Mouse (Mus musculus) right cerebral cortex, postnatal 25 days (tissue): ENCODE measurements around the gene D5Ertd579e.
"Not testable (repeated sequence)": the region's sequence is repeated elsewhere in the genome, so short reads cannot be mapped to it uniquely, and the experiment has no call there.

ENCODE experiments used
- DNase-seq: peaks from one replicate; pipeline ENCODE4 v3.0.0; 2022

The D5Ertd579e gene

GRCm38 (mm10) chr5:36679918-36680598 lies 15.8 kb downstream of the D5Ertd579e start:
- no peak for DNase-seq

DNA sequence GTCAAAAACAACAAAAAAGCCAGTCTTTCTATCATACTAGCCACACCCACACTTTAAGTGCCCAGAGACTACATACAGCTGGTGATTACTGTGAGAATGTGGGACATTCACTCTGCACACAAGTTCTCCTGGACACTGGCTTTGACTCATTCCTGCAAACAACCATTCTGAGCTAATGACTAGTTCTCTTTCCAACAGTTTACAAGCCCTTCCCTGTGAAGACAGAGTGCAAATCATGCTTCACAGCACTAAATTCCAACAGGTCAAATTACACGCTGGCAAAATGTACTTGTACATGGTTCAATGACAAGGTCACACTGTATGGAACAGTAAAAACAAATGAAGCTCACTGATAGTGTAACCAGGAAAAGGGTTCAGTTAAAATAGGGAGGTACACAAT lies 17.0 kb downstream of the D5Ertd579e start:
- no peak for DNase-seq

GRCm38 (mm10) chr5:36677907-36678306 lies 17.9 kb downstream of the D5Ertd579e start:
- DNase-seq = no peak

DNA sequence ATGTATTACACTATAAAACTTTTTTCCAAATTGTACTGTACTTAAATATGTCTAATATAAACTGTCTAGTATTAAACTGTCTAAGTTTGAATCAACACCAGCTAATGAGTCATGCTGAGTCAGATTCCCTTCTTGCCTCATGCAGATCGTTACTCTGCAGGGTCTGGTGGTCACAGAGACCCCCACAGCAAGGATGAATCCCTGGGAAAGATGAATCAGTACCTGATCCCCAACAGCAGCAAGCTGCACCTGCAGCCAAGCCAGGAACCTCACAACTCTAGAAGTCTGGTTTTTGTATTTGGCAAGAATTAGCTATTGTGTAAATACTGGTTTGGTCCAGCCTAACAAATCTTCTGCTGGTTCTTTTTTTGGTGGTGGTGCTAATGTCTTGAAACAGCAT lies 20.4 kb downstream of the D5Ertd579e start:
- no peak for DNase-seq

DNA sequence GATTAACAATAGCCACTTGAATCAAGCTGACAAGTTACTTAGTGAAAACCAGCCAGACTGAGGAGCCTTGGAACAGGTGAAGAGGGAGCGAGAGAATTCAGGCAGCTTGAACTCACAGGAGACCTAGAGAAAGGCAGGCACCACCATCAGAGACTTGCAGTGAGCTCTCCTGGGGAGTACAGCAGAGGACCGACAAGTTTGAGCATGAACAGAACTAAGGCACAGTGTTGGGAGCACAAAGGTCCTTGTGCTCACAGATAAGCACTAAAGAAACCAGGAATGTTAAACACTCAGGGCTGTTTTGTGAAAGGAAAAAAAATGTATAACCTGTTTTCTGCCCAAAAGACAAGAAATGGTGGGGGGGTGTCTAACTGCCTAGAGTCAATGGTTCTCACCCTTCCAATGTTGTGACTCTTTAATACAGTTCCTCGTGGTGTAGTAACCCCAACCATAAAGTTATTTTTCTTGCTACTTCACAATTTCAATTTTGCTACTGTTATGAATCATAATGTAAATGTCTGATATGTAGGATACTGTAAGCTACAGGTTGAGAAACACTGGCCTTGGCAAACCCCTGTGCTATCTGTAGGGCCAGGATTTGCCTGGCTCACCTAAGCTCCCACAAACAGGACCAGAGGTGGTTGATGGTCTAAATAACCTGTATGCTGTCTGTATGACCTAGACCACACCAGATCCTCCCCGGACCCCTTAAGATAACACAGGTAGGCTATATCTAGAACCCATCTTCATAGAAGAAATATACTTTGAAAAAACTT lies 21.0 kb downstream of the D5Ertd579e start:
- no peak for DNase-seq

- DNase-seq = peak; percentile 48
These were observed 26.5 kb downstream of the D5Ertd579e start for GRCm38 (mm10) chr5:36669021-36670008.

GRCm38 (mm10) chr5:36668572-36668971 lies 27.3 kb downstream of the D5Ertd579e start:
- DNase-seq = no peak

DNA sequence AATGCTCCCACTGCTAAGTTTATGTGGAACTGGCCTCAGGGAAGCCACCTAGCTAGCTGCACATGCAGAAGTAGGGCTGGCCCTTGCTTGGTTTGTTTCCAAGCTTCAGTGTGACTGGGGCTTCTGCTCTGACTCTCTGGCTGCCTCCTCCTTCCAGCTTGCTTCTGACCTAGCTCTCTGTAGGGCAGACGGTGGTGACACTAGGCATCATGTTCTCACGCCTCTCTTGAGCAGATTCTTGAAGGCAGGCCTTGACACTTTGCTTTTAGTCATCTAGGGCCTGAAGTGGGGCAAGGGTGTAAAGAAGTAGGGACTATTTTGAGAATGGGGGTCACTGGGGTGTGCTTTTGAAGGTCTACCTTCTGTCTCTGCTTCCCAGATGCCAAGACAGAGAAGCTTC lies 27.8 kb downstream of the D5Ertd579e start:
- not testable (repeated sequence) for DNase-seq

GRCm38 (mm10) chr5:36667165-36667564 lies 28.7 kb downstream of the D5Ertd579e start:
- DNase-seq = no peak

DNA sequence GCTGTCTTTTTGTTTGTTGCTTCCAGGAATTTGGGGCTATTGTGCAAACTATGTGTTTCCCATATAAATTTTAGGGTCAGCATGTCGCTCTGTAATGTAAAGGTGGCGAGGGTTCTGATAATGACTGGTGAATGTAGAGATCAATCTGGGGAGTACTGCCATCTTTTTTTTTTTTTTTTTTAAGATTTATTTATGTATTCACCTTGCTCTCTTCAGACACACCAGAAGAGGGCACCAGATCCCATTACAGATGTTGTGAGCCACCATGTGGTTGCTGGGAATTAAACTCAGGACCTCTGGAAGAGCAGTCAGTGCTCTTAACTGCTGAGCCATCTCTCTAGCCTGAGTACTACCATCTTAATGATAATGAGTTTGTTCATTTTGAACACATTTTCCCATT lies 29.1 kb downstream of the D5Ertd579e start:
- DNase-seq = not testable (repeated sequence)

- no peak for DNase-seq
These were observed 32.5 kb downstream of the D5Ertd579e start for GRCm38 (mm10) chr5:36663329-36663728.

DNA sequence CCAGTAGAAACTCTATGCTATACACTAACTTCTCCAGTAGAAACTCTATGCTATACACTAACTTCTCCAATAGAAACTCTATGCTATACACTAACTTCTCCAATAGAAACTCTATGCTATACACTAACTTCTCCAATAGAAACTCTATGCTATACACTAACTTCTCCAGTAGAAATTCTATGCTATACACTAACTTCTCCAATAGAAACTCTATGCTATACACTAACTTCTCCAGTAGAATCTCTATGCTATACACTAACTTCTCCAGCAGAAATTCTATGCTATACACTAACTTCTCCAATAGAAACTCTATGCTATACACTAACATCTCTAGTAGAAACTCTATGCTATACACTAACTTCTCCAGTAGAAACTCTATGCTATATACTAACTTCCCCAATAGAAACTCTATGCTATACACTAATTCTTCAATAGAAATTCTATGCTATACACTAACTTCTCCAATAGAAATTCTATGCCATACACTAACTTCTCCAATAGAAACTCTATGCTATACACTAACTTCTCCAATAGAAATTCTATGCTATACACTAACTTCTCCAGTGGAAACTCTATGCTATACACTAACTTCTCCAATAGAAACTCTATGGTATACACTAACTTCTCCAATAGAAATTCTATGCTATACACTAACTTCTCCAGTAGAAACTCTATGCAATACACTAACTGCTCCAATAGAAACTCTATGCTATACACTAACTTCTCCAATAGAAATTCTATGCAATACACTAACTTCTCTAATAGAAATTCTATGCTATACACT lies 34.7 kb downstream of the D5Ertd579e start:
- not testable (repeated sequence) for DNase-seq

- no peak for DNase-seq
These were observed 70.2 kb downstream of the D5Ertd579e start for GRCm38 (mm10) chr5:36625612-36626011.

DNA sequence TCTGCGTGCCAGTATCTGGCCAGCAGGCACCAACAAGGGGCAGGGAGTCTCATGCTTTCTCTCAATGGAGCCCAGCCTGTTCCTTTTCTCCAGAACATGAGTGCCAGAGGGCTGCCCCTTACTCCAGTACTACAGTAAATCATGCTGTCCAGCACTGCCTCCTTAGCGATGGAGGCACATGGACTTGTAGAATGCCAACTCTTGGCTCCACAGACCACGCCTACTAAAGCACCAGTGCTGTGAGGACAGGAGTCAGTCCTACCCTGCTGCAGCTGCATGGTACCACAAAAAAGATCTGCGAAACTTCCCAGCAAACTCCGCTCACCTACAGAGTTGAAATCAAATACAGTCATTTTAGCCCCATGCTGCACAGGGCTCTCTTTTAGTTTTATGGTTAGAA lies 72.2 kb downstream of the D5Ertd579e start:
- DNase-seq = no peak

DNA sequence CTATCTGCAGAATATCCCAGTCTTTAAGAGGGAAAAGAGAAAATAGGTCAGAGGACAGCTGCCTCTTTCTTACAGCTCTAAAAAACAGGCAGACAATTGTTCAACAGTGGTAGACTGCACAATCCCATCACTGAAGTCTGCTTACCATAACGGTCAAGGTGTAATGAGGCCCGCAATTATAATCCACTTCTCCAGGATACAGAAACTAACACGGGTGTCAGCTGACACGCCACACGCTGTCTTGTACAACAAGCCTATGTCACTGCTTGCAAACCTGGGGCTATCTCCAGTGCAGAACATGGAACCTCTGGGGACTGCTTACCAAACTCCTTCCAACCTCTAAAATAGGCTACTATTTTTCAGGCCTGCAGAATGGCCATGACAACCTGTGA lies 74.8 kb downstream of the D5Ertd579e start:
- no peak for DNase-seq

DNA sequence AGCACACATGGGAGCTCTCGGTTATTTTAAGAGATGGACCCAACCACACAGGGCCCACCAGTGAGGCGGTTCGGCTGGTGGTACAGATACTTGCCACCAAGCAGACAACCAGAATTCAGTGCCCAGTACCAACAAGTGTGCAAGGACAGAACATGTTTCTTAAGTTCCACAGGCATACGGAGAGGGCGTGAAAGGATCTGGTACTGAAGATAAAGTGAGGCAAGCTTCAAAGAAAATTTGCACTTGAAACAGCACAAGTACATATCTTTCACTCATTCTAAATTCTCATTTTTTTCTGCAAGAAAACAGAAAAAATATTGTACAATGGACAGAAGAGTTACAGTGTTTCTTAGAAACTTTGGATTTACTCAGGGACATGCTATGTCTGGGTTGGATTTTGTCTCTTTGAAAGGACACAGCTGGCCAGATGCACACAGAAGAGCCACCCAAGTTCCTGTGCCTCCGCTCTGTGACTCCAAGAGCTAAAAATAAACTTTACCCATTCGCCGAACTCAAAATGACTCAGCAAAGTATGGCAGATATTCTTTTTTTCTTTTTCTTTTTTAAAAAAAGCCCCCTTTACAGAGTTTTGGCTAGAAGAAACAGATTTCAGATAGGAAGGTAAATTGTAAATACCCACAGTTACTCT lies 75.3 kb downstream of the D5Ertd579e start:
- DNase-seq = no peak

- no peak for DNase-seq
These were observed 76.9 kb downstream of the D5Ertd579e start for GRCm38 (mm10) chr5:36618890-36619289.

GRCm38 (mm10) chr5:36618356-36618755 lies 77.5 kb downstream of the D5Ertd579e start:
- no peak for DNase-seq

DNA sequence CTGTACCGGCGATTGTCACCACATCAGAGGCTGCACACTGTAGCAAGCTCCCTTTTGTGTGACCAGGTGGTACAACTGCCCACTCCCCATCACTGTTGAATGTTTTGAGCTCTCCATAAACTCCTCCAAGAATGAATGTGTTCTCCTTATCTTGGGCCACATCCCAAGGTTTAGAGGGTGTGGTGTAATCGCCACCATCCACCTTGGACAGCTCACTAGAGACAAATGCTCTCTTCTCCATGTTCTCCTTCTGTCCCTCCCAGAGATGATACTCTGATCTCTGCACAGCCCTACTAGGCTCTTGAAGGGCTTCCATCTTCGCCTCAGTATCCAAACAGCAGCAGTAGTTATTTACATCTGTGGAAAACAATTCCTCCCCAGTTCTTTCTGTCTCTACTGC lies 81.7 kb downstream of the D5Ertd579e start:
- DNase-seq = no peak

GRCm38 (mm10) chr5:36608939-36609499 lies 86.8 kb downstream of the D5Ertd579e start:
- DNase-seq = no peak

DNA sequence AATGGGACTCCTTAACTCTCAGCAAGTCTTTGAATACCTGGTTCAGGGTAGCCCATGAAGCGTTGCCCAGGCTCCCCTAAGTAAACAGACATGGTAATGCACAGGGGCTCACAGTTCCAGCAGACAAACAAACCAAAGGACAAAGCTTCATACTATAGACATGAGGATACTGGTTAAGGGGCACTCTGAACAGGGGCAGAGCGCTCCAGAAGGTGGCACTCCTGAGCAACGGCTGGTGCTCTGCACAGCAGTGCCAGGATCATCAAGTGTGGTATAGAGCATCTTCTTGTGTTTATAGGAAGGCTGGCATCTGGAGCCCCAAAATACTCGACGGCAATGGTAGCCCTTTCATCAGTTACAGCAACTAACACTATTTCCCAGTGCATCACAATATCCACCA lies 92.8 kb downstream of the D5Ertd579e start:
- DNase-seq = peak; percentile 34
